Mouse (Mus musculus) liver, embryonic 13.5 days (tissue): ENCODE results near the gene Gabbr2. TPM values are rescaled to one million over a fixed set of nuclear protein-coding genes. Genes with fewer than 3 reads are reported as not detected.

Experiments used
- ATAC-seq: fragments of 200-750 bp; cut with Nextera tagmentation; 2 replicates; pipeline ENCODE4 v1.8.0; 2017; ENCODE audit warnings: low read depth, mild to moderate bottlenecking, moderate number of reproducible peaks, moderate library complexity
- DNase-seq: peaks from one replicate; pipeline ENCODE4 v3.0.0; 2022
- H3K27ac ChIP-seq: fragments of 300-500 bp; sonication (generic); 2 replicates; pipeline ENCODE4 v1.5.1; 2015; ENCODE audit warnings: moderate library complexity, mild to moderate bottlenecking, inconsistent platforms
- H3K27me3 ChIP-seq: fragments of 300-500 bp; sonication (generic); 2 replicates; pipeline ENCODE4 v1.6.1; 2015; ENCODE audit warnings: mild to moderate bottlenecking, inconsistent platforms
- H3K36me3 ChIP-seq: fragments of 300-500 bp; sonication (generic); 2 replicates; pipeline ENCODE4 v1.6.1; 2015; ENCODE audit warnings: mild to moderate bottlenecking, inconsistent platforms
- H3K4me1 ChIP-seq: fragments of 300-500 bp; sonication (generic); replicated peaks from 2 replicates; pipeline ENCODE4 v1.6.1; 2015; ENCODE audit warnings: inconsistent platforms
- H3K4me2 ChIP-seq: fragments of 300-500 bp; sonication (generic); 2 replicates; pipeline ENCODE4 v1.6.1; 2015; ENCODE audit warnings: inconsistent platforms, mild to moderate bottlenecking, moderate library complexity
- H3K4me3 ChIP-seq: fragments of 300-500 bp; sonication (generic); replicated peaks from 2 replicates; pipeline ENCODE4 v1.5.1; 2015; ENCODE audit warnings: mild to moderate bottlenecking, inconsistent platforms
- H3K9ac ChIP-seq: fragments of 300-500 bp; sonication (generic); 2 replicates; pipeline ENCODE4 v1.6.1; 2015; ENCODE audit warnings: mild to moderate bottlenecking, inconsistent platforms
- H3K9me3 ChIP-seq: fragments of 300-500 bp; sonication (generic); replicated peaks from 2 replicates; pipeline ENCODE4 v1.6.1; 2016; ENCODE audit warnings: inconsistent platforms
- WGBS: fragments of 180-500 bp; shearing (Covaris S2); methylation state at CpG from one replicate; pipeline ENCODE4 v1.1.7; 2015; ENCODE audit not compliant: insufficient replicate concordance; 5-methylcytosine and 5-hydroxymethylcytosine counted together
- polyA plus RNA-seq: library from polyadenylated mRNA; unstranded; fragments of >200 nt; fragmentation: Nextera tagmentation; extraction: Ambion mirVana; gene quantifications from 2 replicates; pipeline ENCODE4 v1.2.1, GENCODE M21; 2015

Gene Gabbr2
- polyA plus RNA-seq, 1 experiment from 2014 or later, result 0.09 TPM

DNA sequence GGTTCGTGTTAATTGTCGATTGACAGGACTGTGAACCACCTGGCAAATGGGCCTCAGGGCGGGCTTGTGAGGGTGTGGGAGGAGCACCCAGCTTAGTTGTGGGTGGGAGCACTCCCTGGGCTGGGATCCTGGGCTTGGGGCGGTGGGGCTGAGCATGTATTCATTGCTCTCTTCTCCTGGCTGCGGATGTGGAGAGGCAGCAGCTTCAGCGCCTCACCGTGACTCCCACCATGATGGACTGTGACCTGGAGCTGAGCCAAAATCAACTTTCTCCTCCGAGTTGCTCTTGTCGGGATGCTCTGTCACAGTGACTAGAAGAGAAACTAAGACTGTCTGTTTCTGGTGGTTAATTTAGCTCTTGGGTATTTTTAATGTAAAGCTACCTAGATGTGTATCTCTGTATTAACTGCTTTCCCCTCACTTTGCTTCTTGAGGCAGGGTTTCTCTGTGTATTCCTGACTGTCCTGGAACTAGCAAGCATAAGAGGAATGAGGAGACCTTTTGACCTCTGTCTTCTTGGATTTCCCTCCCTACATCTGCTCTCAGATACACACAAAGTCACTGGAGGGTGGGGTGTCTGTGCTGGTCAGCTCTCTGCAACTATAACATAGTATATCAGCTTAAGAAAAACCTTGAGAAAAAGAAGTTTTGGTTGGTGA lies 200.9 kb downstream of the Gabbr2 start:
- no peak for DNase-seq
- Histone ChIP-seq H3K9ac (no peak overlapping the region), H3K4me1 (0 out of 2 replicates have a peak, but pooled peaks cover 5% of the 10 kb centered on the region), H3K4me2 (no peak overlapping the region), H3K9me3 (no peaks in the 10 kb centered on the region), H3K36me3 (no peaks in the 10 kb centered on the region), H3K27ac (no peak overlapping the region), H3K27me3 (no peaks in the 10 kb centered on the region), H3K4me3 (no peak overlapping the region)
- WGBS, result 59% methylated on average over 9 of the region's 9 CpGs
- ATAC-seq, result no peak

DNA sequence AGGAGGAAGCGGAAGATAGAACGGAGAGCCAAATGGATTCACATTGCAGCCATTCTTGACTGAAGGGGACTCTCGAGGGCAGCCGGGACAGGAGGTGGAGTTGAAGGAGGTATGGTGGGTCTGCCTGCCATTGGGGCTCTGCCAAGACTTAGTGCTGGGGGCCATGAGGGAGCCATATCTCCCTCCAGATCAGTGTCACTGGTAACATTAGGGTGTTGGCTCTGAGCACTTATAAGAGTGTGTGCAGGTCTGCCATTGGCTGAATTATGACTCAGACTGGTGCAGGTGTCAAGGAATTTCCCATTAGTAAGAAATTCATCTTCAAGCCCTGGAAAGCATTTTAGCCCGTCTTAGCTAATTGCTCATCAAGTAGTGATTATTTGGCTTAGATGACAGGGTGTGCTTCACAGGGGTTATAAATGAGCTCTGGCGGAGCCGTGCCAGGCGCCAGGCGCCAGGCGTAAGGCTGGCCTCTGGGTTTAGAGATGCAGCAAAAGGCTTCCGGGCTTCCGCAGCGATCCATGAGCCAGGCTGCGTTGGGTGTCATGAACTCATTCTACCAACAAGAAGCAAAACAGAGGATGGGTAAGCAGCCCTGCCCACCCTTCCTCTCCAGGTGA lies 207.1 kb downstream of the Gabbr2 start:
- DNase-seq, result no peak
- Histone ChIP-seq H3K27me3 (no peaks in the 10 kb centered on the region), H3K4me3 (no peak overlapping the region), H3K9me3 (no peaks in the 10 kb centered on the region), H3K4me1 (no peaks in the 10 kb centered on the region), H3K27ac (no peak overlapping the region), H3K4me2 (no peak overlapping the region), H3K36me3 (no peaks in the 10 kb centered on the region), H3K9ac (no peak overlapping the region)
- no peak for ATAC-seq
- WGBS, result 85% methylated on average over 14 of the region's 14 CpGs

DNA sequence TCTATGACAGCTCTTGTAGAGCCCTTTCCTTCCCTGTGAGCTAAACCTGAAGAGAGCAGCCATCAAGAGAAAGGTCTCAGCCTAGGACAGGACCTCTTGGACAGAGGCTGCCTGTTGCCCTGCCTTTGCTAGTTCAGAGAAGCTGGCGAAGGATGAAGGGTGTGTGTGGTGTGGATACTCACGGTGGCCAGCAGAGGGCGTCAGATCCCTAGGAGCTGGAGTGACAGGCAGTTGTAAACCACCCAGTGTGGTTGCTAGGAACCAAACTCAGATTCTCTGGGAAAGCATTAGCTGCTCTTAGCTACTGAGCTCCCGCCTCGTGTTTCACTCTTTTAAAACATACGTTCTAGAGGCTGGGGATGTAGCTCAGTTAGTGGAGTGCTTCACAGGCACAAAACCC lies 210.6 kb downstream of the Gabbr2 start:
- Histone ChIP-seq H3K9ac (no peak overlapping the region), H3K4me2 (no peak overlapping the region), H3K27me3 (no peaks in the 10 kb centered on the region), H3K36me3 (no peaks in the 10 kb centered on the region), H3K4me3 (no peak overlapping the region), H3K4me1 (no peaks in the 10 kb centered on the region), H3K9me3 (no peaks in the 10 kb centered on the region), H3K27ac (no peak overlapping the region)
- WGBS, result 58% methylated on average over 6 of the region's 6 CpGs
- no peak for DNase-seq
- no peak for ATAC-seq

DNA sequence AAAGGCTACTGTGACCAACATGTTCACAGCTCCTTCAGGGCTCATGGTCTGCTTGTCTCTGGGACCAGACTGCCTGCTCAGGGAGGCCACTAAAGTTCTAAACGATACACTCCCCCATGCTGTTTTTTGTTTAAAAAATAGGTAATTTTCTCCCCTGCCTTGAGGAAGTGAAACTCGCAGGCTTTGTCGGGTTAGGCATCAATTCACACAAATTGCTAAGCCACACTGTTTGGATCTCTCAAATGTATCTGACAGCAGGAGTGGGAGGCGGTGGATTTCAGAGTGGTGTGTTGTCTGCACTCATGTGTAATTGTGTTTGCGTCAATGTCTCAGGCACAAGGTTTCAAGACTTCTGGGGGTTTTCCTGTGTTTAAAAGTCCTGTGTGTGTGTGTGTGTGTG lies 215.7 kb downstream of the Gabbr2 start:
- Histone ChIP-seq H3K27ac (no peak overlapping the region), H3K9ac (no peak overlapping the region), H3K4me3 (no peak overlapping the region), H3K36me3 (no peaks in the 10 kb centered on the region), H3K4me2 (no peak overlapping the region), H3K4me1 (no peaks in the 10 kb centered on the region), H3K27me3 (no peaks in the 10 kb centered on the region), H3K9me3 (no peaks in the 10 kb centered on the region)
- DNase-seq (no peak), ATAC-seq (no peak)
- 61% methylated on average over 5 of the region's 5 CpGs for WGBS

DNA sequence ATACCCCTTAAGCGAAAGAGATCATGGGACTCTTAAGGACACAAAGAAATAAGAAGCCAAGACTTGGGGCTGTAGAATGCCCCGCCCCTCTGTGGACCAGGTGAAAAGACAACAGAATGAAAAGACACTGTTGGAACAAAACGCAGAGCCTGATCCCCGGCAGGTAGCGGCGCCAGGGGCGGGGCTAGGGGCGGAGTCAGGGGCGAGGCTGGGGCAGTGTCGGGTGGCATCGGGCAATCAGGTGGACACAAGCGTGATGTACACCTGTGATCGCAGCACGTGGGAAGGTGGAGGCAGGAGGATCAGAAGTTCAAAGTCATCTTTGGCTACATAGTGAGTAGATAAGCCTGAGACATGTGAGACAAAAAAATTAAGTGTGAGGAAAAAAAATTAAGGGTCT lies 217.0 kb downstream of the Gabbr2 start:
- no peak overlapping the region for H3K4me3 ChIP-seq
- H3K27ac ChIP-seq, result no peak overlapping the region
- WGBS, result 20% methylated on average over 14 of the region's 14 CpGs
- DNase-seq (no peak), ATAC-seq (no peak)
- H3K4me1 ChIP-seq, result no peaks in the 10 kb centered on the region
- no peak overlapping the region for H3K9ac ChIP-seq
- no peaks in the 10 kb centered on the region for H3K27me3 ChIP-seq
- H3K9me3 ChIP-seq, result no peaks in the 10 kb centered on the region
- H3K36me3 ChIP-seq, result no peaks in the 10 kb centered on the region
- no peak overlapping the region for H3K4me2 ChIP-seq

DNA sequence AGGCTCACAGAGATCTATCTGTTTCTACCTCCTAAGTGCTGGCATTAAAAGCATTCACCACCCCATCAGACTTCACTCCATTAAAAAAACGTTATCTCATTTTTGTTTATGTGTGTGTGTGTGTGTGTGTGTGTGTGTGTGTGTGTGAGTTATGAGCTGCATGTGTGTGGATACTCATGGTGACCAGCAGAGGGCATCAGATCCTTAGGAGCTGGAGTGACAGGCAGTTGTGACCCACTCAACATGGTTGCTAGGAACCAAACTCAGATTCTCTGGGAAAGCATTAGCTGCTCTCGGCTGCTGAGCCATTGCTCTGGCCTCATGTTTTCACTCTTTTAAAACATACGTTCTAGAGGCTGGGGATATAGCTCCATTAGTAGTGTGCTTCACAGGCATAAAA lies 218.4 kb downstream of the Gabbr2 start:
- H3K36me3 ChIP-seq, result no peaks in the 10 kb centered on the region
- H3K9me3 ChIP-seq, result no peaks in the 10 kb centered on the region
- H3K9ac ChIP-seq, result no peak overlapping the region
- no peaks in the 10 kb centered on the region for H3K4me1 ChIP-seq
- no peak overlapping the region for H3K27ac ChIP-seq
- 61% methylated on average over 3 of the region's 3 CpGs for WGBS
- DNase-seq (no peak), ATAC-seq (no peak)
- H3K4me3 ChIP-seq, result no peak overlapping the region
- no peak overlapping the region for H3K4me2 ChIP-seq
- no peaks in the 10 kb centered on the region for H3K27me3 ChIP-seq

DNA sequence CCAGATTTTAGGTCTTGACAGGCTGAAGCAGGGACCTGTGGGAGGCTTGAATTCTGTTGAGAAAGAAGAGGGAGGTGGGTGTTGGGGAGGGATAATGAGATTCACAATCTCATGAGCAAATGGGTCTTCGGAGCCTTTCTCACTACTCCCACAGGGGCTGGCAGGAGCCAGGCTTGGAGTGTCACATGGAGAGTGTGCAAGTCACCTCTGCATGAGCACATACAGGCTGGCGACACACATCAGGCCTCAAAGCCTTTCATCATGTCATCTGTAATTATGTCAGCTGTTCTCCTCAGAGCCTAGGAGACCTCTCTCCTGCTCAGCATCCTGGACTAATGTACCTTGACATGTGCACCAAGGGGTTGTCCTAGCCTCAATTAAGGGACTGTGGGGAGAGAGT lies 219.1 kb downstream of the Gabbr2 start:
- H3K4me3 ChIP-seq, result no peak overlapping the region
- H3K27me3 ChIP-seq, result no peaks in the 10 kb centered on the region
- no peaks in the 10 kb centered on the region for H3K9me3 ChIP-seq
- no peak overlapping the region for H3K4me2 ChIP-seq
- H3K9ac ChIP-seq, result no peak overlapping the region
- H3K27ac ChIP-seq, result no peak overlapping the region
- H3K4me1 ChIP-seq, result no peaks in the 10 kb centered on the region
- ATAC-seq (no peak), DNase-seq (no peak)
- WGBS, result 77% methylated on average over 2 of the region's 2 CpGs
- no peaks in the 10 kb centered on the region for H3K36me3 ChIP-seq

DNA sequence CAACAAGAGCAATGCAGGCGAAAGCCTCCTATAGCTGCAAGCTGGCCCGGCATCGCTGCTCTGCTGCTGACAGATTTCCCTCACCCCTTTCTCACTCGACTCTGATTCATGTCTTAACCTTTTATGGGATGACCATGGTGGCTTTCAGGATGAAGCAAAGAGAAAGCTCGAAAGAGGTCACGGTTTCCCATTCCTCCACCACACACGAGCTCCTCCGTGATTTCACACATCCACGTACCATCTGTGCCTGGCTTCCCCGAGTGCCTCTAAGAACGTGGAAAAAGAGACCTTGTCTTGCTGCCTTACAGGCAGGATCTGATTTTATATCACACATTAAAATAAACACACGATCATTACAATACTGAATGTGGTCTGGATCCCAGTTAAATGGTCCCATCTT lies 220.6 kb downstream of the Gabbr2 start:
- no peak overlapping the region for H3K4me2 ChIP-seq
- DNase-seq (no peak), ATAC-seq (no peak)
- H3K4me1 ChIP-seq, result no peaks in the 10 kb centered on the region
- H3K36me3 ChIP-seq, result no peaks in the 10 kb centered on the region
- H3K4me3 ChIP-seq, result no peak overlapping the region
- no peak overlapping the region for H3K9ac ChIP-seq
- WGBS, result 73% methylated on average over 12 of the region's 12 CpGs
- H3K9me3 ChIP-seq, result no peaks in the 10 kb centered on the region
- no peaks in the 10 kb centered on the region for H3K27me3 ChIP-seq
- H3K27ac ChIP-seq, result no peak overlapping the region

DNA sequence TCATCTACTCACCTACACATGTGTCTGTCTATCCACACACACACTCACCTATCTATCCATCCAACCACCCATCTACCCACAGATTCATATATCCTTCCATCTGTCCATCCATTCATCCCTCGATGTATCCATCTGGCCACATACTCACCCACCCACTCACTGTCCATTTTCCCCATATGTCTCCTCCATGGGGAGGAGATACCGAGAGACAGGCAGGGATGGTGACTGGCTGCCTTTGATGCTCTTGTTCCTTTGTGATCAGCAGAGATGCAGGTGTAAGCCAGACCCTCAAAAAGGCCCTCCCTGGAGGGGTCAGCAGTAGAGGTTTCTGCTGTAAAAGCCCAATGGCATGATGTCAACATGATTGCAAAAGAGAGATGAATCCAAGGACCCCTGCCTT lies 221.0 kb downstream of the Gabbr2 start:
- H3K4me1 ChIP-seq, result no peaks in the 10 kb centered on the region
- no peaks in the 10 kb centered on the region for H3K9me3 ChIP-seq
- ATAC-seq (no peak), DNase-seq (no peak)
- H3K27me3 ChIP-seq, result no peaks in the 10 kb centered on the region
- 67% methylated on average over 2 of the region's 2 CpGs for WGBS
- H3K4me2 ChIP-seq, result no peak overlapping the region
- no peak overlapping the region for H3K9ac ChIP-seq
- no peaks in the 10 kb centered on the region for H3K36me3 ChIP-seq
- no peak overlapping the region for H3K27ac ChIP-seq
- no peak overlapping the region for H3K4me3 ChIP-seq

DNA sequence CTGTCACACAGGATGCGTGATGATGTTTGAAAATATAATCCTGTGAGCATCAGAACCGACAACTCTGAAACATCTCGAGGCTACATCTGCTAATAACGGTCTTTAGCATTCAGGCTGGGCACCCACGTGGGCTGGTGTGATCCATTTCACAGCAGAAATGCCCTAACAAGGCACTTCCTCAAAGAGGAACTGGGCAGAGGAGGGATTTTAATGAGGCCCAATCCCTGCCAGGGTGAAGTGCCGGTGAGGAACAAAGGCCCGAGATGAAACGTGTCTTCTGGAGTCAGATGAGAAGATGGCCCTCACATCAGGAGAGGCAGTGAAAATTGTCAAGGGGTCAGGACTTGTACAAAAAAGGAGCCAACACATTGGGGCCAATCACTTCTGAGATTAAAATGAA lies 221.6 kb downstream of the Gabbr2 start:
- 55% methylated on average over 8 of the region's 8 CpGs for WGBS
- no peaks in the 10 kb centered on the region for H3K4me1 ChIP-seq

DNA sequence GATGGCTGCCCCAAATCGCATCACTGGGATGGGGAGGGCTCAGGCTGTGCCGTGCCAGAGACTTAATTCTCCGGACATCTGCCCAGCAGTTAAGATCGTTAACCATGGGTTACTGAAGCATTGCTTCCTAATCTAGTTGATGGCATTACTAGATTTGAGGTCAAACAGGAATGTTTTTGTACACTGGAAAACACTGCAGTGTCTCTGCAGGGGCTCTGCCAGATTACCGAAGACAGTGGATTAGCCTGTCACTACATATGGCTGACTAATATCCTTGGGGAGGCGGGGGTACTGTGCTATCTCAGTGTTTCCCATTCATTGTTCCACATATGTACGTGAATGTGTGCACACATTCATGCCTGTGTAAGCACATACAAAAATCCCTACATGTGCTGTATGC lies 225.3 kb downstream of the Gabbr2 start:
- DNase-seq, result no peak
- Histone ChIP-seq H3K4me3 (no peak overlapping the region), H3K4me1 (no peaks in the 10 kb centered on the region), H3K4me2 (no peak overlapping the region), H3K36me3 (no peaks in the 10 kb centered on the region), H3K9me3 (no peaks in the 10 kb centered on the region), H3K27ac (no peak overlapping the region), H3K9ac (no peak overlapping the region), H3K27me3 (no peaks in the 10 kb centered on the region)
- WGBS, result 66% methylated on average over 7 of the region's 7 CpGs
- no peak for ATAC-seq

More for the DNA sequence above, 221.6 kb downstream of the Gabbr2 start:
- Histone ChIP-seq H3K27ac (no peak overlapping the region), H3K9me3 (no peaks in the 10 kb centered on the region), H3K4me3 (no peak overlapping the region), H3K4me2 (no peak overlapping the region), H3K9ac (no peak overlapping the region), H3K36me3 (no peaks in the 10 kb centered on the region), H3K27me3 (no peaks in the 10 kb centered on the region)
- no peak for ATAC-seq
- no peak for DNase-seq

DNA sequence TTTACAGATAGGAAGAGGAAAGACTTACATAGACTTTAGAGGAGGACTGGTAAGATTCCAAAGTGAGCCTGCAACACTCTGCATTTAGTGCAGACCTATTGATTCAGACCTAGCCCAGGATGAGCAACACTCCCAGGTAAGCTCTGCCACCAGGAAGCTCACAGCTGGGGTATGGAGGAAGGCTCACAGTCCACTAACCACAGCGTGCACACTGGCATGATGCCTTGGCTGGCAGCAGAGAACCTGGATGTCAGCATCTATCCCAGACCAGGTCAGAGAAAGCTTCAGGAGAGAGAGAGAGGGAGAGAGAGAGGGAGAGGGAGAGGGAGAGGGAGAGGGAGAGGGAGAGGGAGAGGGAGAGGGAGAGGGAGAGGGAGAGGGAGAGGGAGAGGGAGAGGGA lies 231.8 kb downstream of the Gabbr2 start:
- no peak for ATAC-seq
- DNase-seq, result no peak
- 46% methylated on average over 1 of the region's 1 CpGs for WGBS
- Histone ChIP-seq H3K4me1 (no peaks in the 10 kb centered on the region; the same call in none of the 2 replicates), H3K4me3 (no peak overlapping the region), H3K27ac (no peak overlapping the region), H3K27me3 (no peaks in the 10 kb centered on the region), H3K4me2 (no peak overlapping the region), H3K9me3 (no peaks in the 10 kb centered on the region), H3K36me3 (no peaks in the 10 kb centered on the region), H3K9ac (no peak overlapping the region)
